Mouse (Mus musculus) limb, embryonic 11.5 days (tissue): ENCODE data around the gene A630001G21Rik. TPM values are rescaled to one million over a fixed set of nuclear protein-coding genes. Genes with fewer than 3 reads are reported as not detected.

ENCODE experiments used
- ATAC-seq: fragments of 200-750 bp; cut with Nextera tagmentation; 2 replicates; pipeline ENCODE4 v1.8.0; 2017; ENCODE audit warnings: low read depth; ENCODE audit not compliant: insufficient number of reproducible peaks, low FRiP score, low TSS enrichment
- DNase-seq: peaks from one replicate; pipeline ENCODE4 v3.0.0-alpha.2; 2015; ENCODE audit warnings: low spot score
- H3K27ac ChIP-seq: fragments of 300-500 bp; sonication (generic); replicated peaks from 2 replicates; pipeline ENCODE4 v1.5.1; 2014; ENCODE audit warnings: low read depth, mild to moderate bottlenecking, low read length
- H3K27me3 ChIP-seq: fragments of 300-500 bp; sonication (generic); 2 replicates; pipeline ENCODE4 v1.6.1; 2014; ENCODE audit warnings: mild to moderate bottlenecking, low read length, mixed read lengths; ENCODE audit not compliant: control insufficient read depth, insufficient read depth
- H3K36me3 ChIP-seq: fragments of 300-500 bp; sonication (generic); 2 replicates; pipeline ENCODE4 v1.6.1; 2014; ENCODE audit warnings: mild to moderate bottlenecking, low read length, moderate library complexity, mixed read lengths; ENCODE audit not compliant: control insufficient read depth, insufficient read depth
- H3K4me1 ChIP-seq: fragments of 300-500 bp; sonication (generic); 2 replicates; pipeline ENCODE4 v1.6.1; 2014; ENCODE audit warnings: low read length, mixed read lengths; ENCODE audit not compliant: control insufficient read depth, insufficient read depth
- H3K4me2 ChIP-seq: fragments of 300-500 bp; sonication (generic); 2 replicates; pipeline ENCODE4 v1.6.1; 2014; ENCODE audit warnings: low read depth, mild to moderate bottlenecking, moderate library complexity; ENCODE audit not compliant: severe bottlenecking
- H3K4me3 ChIP-seq: fragments of 300-500 bp; sonication (generic); 2 replicates; pipeline ENCODE4 v1.5.1; 2014; ENCODE audit warnings: low read depth, low read length
- H3K9ac ChIP-seq: fragments of 300-500 bp; sonication (generic); 2 replicates; pipeline ENCODE4 v1.6.1; 2014; ENCODE audit warnings: mild to moderate bottlenecking, low read length
- H3K9me3 ChIP-seq: fragments of 300-500 bp; sonication (generic); 2 replicates; pipeline ENCODE4 v1.6.1; 2016; ENCODE audit warnings: low read length; ENCODE audit not compliant: control insufficient read depth
- WGBS: fragments of 180-500 bp; shearing (Covaris S2); extraction: QIAGEN DNeasy Blood & Tissue Kit; methylation state at CpG from one replicate; pipeline ENCODE4 v1.1.7; 2014; 5-methylcytosine and 5-hydroxymethylcytosine counted together
- polyA plus RNA-seq: library from polyadenylated mRNA; unstranded; fragments of >200 nt; fragmentation: Nextera tagmentation; extraction: Ambion mirVana; gene quantifications from 2 replicates; pipeline ENCODE4 v1.2.1, GENCODE M21; 2014

The A630001G21Rik gene
- polyA plus RNA-seq, 1 experiment from 2014 or later, result 0.64 TPM

DNA sequence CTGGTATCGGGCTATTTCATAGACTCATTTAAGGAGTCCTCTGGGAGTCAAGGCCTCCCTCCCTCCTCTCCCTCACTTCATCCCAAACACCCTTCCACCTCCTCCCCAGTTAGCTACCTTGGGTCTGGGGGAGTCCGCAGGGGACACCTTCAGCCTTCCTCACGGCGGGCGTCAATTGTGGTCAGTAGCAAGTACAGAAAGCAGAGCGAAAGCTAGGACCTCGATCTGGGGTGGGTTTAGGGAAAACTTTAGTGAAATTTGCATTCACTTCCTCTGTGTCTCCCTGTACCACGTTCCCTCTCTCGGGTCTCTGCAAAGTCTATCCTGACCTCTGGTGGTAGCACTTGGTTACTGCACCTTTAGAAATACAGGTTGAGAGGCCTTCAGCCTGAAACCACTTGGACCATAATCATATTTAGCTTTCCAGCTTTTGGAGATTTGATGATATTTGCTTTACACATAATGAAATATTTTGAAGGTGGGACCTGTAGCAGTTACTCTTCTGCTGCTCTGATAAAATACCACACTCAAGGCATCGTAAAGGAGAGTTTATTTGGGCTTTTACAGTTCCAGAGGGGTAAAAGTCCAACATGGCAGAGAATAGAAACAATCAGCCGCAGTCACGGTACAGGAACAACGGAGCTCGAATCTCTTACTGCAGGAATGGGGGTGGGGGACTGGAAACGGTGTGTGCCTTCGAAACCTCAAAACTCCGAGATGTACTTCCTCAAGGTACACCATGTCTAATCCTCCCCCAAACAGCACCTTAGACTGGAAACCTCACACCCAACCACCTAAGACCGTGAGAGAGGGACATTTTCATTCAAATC, 41.9 kb downstream of the A630001G21Rik start:
- DNase-seq (peak; percentile 73), ATAC-seq (no peak)
- WGBS, result 39% methylated on average over 18 of the region's 18 CpGs
- peak overlapping the region; percentile 56; the same call in 1 of the 2 replicates for H3K9ac ChIP-seq
- no peaks in the 10 kb centered on the region for H3K4me1 ChIP-seq
- H3K9me3 ChIP-seq, result no peaks in the 10 kb centered on the region
- no peak overlapping the region for H3K4me3 ChIP-seq
- no peak overlapping the region for H3K27ac ChIP-seq
- no peaks in the 10 kb centered on the region for H3K36me3 ChIP-seq
- H3K27me3 ChIP-seq, result no peaks in the 10 kb centered on the region
- H3K4me2 ChIP-seq, result peak overlapping the region; percentile 33

DNA sequence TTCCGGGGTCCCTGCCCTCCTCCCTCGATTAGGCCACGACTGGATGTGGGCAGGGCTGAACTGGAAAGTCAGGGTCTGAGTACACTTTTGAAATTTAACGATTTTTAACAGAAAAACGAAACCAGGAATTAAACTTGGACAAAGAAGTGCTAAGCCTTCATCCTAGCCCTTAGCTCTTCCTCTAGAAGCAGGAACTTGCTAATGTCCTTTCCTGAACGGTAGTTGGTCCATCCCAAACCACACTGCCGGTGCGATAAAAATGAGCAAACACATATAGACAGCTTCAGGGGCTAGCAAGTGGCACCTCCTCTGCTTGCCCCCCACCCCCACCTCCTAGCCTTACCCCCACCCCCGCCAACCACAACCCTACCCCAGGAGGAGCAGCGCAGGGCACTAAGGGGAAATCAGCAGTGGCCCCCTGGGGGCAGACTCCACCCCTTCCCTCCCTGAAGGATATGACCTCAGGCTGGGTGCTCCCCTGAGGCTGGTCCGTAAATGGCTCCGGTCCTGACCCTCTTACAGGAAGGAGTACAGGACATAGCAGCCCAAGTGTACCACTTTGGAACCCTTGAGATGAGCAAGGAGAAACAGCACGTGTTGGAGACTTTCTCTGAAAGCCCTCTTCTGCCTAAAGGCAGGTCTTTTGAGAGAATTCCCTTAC, 42.9 kb downstream of the A630001G21Rik start:
- no peaks in the 10 kb centered on the region for H3K4me1 ChIP-seq
- DNase-seq, result no peak
- no peak overlapping the region for H3K27ac ChIP-seq
- H3K27me3 ChIP-seq, result no peaks in the 10 kb centered on the region
- no peaks in the 10 kb centered on the region for H3K36me3 ChIP-seq
- no peak for ATAC-seq
- H3K9ac ChIP-seq, result no peak overlapping the region; the same call in 1 of the 2 replicates
- H3K9me3 ChIP-seq, result no peaks in the 10 kb centered on the region
- whole genome bisulfite sequencing, result 76% methylated on average over 13 of the region's 13 CpGs
- no peak overlapping the region for H3K4me3 ChIP-seq
- no peak overlapping the region for H3K4me2 ChIP-seq

DNA sequence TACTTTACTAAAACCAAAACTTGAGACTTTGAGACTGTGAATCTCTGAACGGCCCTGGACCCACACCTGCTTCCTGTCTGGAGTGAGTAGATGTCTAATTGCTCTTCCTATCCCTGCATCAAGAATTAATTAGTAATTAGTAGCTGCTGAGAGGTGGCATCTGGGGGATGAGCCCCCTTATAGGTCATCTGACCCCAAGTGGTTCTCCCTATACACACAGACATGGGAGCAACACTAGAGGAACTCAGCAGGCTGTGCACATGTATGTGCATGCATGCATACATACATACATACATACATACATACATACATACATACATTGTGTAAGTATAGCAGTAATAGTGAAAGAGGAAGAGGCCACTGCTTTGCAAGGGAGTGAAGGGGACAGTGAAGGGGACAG, 43.9 kb downstream of the A630001G21Rik start:
- H3K9ac ChIP-seq, result no peak overlapping the region
- H3K4me1 ChIP-seq, result no peaks in the 10 kb centered on the region
- ATAC-seq, result no peak
- no peak for DNase-seq
- no peaks in the 10 kb centered on the region for H3K36me3 ChIP-seq
- no peak overlapping the region for H3K4me3 ChIP-seq
- H3K9me3 ChIP-seq, result no peaks in the 10 kb centered on the region
- H3K27ac ChIP-seq, result no peak overlapping the region
- 68% methylated on average over 1 of the region's 1 CpGs for WGBS
- no peaks in the 10 kb centered on the region for H3K27me3 ChIP-seq
- H3K4me2 ChIP-seq, result no peak overlapping the region

DNA sequence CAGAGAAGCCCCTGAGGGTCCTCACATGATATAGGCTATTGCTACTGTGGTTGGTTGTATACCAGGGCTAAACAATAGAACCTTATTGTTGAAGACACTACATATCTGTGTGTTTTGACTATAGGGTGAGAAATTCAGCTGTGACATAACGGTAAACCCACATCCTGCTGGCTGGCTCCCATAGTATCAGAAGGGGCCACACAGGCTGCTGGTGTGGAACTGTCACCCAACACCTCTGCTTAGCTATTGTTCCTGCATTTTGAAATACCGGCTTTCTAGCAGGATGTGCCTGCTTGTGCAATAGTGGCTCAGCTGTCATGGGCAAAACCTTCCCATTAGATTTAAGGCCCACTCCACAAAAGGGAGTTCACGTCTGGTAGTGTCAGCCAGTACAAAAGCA, 45.9 kb downstream of the A630001G21Rik start:
- Histone ChIP-seq H3K9ac (no peak overlapping the region), H3K4me3 (no peak overlapping the region), H3K27ac (no peak overlapping the region), H3K27me3 (no peaks in the 10 kb centered on the region), H3K36me3 (no peaks in the 10 kb centered on the region), H3K4me1 (no peaks in the 10 kb centered on the region), H3K9me3 (no peaks in the 10 kb centered on the region), H3K4me2 (no peak overlapping the region)
- DNase-seq, result no peak
- ATAC-seq, result no peak
- 93% methylated on average over 3 of the region's 3 CpGs for WGBS

DNA sequence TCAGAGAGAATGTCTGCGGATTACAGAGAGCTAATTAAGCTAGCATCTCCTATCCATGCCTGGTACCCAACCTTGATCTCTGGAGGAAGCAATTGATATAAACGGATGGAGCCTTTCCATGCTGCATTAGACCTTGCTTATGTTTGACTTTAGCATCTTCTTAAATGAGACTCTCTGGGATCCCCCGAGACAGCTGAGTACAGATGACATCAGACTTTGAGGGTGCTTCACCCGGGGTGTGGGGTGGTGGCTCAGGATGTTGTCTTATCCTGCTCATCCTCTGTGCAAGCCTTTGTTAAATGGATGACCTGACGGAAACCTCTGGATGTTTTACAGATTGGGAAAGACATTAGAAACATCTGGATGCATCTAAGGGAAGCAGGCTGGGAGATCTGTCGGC, 48.0 kb downstream of the A630001G21Rik start:
- no peak overlapping the region for H3K9ac ChIP-seq
- no peak overlapping the region for H3K27ac ChIP-seq
- ATAC-seq, result no peak
- H3K4me1 ChIP-seq, result no peaks in the 10 kb centered on the region
- no peaks in the 10 kb centered on the region for H3K27me3 ChIP-seq
- no peak for DNase-seq
- no peak overlapping the region for H3K4me2 ChIP-seq
- H3K4me3 ChIP-seq, result no peak overlapping the region
- H3K9me3 ChIP-seq, result no peaks in the 10 kb centered on the region
- H3K36me3 ChIP-seq, result no peaks in the 10 kb centered on the region
- 84% methylated on average over 6 of the region's 6 CpGs for WGBS

DNA sequence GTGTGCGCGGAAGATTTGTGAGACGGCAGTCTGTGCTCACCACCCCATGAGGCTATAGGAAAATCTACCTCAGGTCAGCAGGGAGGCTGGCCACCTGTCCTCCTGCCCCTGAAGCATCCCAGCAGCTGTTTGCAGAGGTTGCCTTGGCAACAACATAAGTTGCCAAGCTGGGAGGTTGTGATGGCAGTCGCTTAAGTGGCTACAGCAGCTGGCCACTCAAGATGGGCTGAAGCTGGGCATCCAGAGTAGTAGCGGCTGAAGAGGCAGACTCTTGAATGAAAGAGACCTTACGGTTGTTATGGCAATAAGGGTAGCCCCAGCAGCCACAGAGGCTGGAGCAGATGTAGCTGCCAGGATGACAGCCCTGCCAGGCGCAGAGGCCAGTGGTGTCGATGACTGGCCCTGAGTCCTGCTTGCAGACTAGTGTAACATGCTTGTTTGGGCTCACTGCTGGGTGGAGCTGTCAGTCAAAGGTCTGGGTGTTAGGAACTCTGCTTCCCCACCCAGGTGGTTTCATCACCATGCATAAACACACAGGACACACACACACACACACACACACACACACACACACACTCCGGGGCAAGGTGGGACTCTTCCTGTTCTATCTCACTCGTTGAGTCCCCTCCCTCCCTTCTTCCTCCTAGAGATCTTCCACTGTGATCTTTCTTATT, 58.1 kb downstream of the A630001G21Rik start:
- Histone ChIP-seq H3K4me1 (no peaks in the 10 kb centered on the region), H3K4me2 (no peak overlapping the region), H3K9ac (no peak overlapping the region), H3K36me3 (no peaks in the 10 kb centered on the region), H3K27me3 (no peaks in the 10 kb centered on the region), H3K9me3 (no peaks in the 10 kb centered on the region), H3K4me3 (no peak overlapping the region), H3K27ac (no peak overlapping the region)
- WGBS, result 75% methylated on average over 10 of the region's 10 CpGs
- DNase-seq (no peak), ATAC-seq (no peak)

DNA sequence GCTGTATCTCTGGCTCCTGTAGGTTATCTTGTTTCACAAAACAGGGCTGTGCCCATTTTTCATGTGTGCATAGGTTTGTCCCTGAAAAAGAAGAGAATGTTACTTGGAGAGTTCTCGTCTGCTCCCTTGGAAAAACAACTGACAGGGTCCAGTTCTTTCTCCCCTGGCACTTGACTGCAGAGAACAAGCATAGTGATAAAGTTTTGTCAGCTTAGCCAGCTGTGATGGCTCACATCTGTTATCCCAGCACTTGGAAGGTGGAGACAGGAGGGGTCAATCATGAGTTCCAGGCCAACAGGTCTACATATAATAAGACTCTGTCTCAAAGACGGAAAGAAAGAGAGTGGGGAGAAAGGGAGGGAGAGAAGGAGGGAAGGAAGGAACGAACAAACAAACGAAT, 59.4 kb downstream of the A630001G21Rik start:
- no peaks in the 10 kb centered on the region for H3K36me3 ChIP-seq
- H3K4me3 ChIP-seq, result no peak overlapping the region
- no peaks in the 10 kb centered on the region for H3K9me3 ChIP-seq
- H3K4me2 ChIP-seq, result no peak overlapping the region
- 78% methylated on average over 4 of the region's 4 CpGs for WGBS
- DNase-seq (no peak), ATAC-seq (no peak)
- no peak overlapping the region for H3K27ac ChIP-seq
- H3K9ac ChIP-seq, result no peak overlapping the region
- H3K4me1 ChIP-seq, result no peaks in the 10 kb centered on the region
- no peaks in the 10 kb centered on the region for H3K27me3 ChIP-seq

DNA sequence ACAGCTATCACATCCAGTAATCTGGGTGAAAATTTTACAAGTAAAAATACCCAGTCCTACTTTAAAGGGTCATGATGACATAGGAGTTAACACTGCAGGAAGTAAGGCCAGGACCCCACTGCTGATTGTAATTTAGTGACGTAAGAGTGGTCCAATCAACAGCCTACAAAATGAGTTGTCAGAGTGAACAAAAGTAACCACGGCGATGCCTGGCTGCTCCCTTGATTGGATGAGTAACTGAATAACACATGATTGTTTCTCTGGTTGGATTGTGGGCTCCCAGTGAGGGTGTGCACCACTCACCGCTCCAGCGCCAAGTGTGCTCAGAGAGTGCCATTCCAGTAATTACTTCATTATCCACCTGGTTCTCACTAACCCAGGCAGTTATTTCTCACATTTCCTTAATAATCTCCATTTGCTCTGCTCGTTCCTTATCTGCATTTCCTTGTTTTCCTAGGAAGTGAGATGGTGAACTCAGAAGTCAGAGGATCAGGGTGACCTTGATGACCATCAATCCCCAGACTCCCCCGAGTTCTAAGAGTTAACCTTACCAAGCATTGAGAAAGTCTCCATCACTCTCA, 61.9 kb downstream of the A630001G21Rik start:
- Histone ChIP-seq H3K4me1 (no peaks in the 10 kb centered on the region), H3K27ac (no peak overlapping the region), H3K9ac (no peak overlapping the region), H3K9me3 (no peaks in the 10 kb centered on the region), H3K4me2 (no peak overlapping the region), H3K36me3 (no peaks in the 10 kb centered on the region), H3K4me3 (no peak overlapping the region), H3K27me3 (no peaks in the 10 kb centered on the region)
- 71% methylated on average over 7 of the region's 7 CpGs for WGBS
- ATAC-seq, result no peak
- DNase-seq, result no peak
